Mouse (Mus musculus) adrenal gland, adult 8-10 months (tissue): ENCODE measurements around the gene Tox2. TPM values are rescaled to one million over a fixed set of nuclear protein-coding genes. Genes with fewer than 3 reads are reported as not detected.

ENCODE experiments used
- DNase-seq: peaks from one replicate; pipeline ENCODE4 v3.0.0; 2022
- total RNA-seq, 4 experiments: library from RNA; stranded (reverse); gene quantifications; 2 replicates each; pipeline ENCODE4 v1.2.4; 2022

The Tox2 gene
- total RNA-seq, 4 experiments from 2014 or later, result 2.3 to 11.7 (median 6.8) TPM

GRCm38 (mm10) chr2:163261362-163262054 is 58.6 kb downstream of the Tox2 start:
- no peak for DNase-seq

GRCm38 (mm10) chr2:163262055-163262420 is 59.1 kb downstream of the Tox2 start:
- no peak for DNase-seq

GRCm38 (mm10) chr2:163267097-163267496 is 64.2 kb downstream of the Tox2 start:
- no peak for DNase-seq

GRCm38 (mm10) chr2:163271581-163272492 is 68.9 kb downstream of the Tox2 start:
- no peak for DNase-seq

- DNase-seq, result no peak
These were observed 70.9 kb downstream of the Tox2 start for GRCm38 (mm10) chr2:163273815-163274214.

GRCm38 (mm10) chr2:163275986-163276385 is 73.1 kb downstream of the Tox2 start:
- DNase-seq, result no peak

GRCm38 (mm10) chr2:163277979-163278378 is 75.1 kb downstream of the Tox2 start:
- DNase-seq, result no peak

GRCm38 (mm10) chr2:163280636-163281322 is 77.9 kb downstream of the Tox2 start:
- no peak for DNase-seq

GRCm38 (mm10) chr2:163284856-163285255 is 81.9 kb downstream of the Tox2 start:
- DNase-seq, result no peak

- no peak for DNase-seq
These were observed 82.4 kb downstream of the Tox2 start for GRCm38 (mm10) chr2:163285335-163285734.

GRCm38 (mm10) chr2:163285762-163286161 is 82.8 kb downstream of the Tox2 start:
- DNase-seq, result no peak

- DNase-seq, result no peak
These were observed 86.0 kb downstream of the Tox2 start for GRCm38 (mm10) chr2:163288881-163289379.

GRCm38 (mm10) chr2:163296999-163297630 is 94.2 kb downstream of the Tox2 start:
- no peak for DNase-seq

- DNase-seq, result no peak
These were observed 97.4 kb downstream of the Tox2 start for GRCm38 (mm10) chr2:163300069-163301060.

GRCm38 (mm10) chr2:163301641-163302040 is 98.7 kb downstream of the Tox2 start:
- DNase-seq, result no peak

- DNase-seq, result no peak
These were observed 100.1 kb downstream of the Tox2 start for GRCm38 (mm10) chr2:163303037-163303436.

- DNase-seq, result no peak
These were observed 106.5 kb downstream of the Tox2 start for GRCm38 (mm10) chr2:163309376-163309775.

- no peak for DNase-seq
These were observed 107.3 kb downstream of the Tox2 start for GRCm38 (mm10) chr2:163310163-163310688.

GRCm38 (mm10) chr2:163317281-163317680 is 114.4 kb downstream of the Tox2 start:
- DNase-seq, result no peak

GRCm38 (mm10) chr2:163318777-163319176 is 115.9 kb downstream of the Tox2 start:
- DNase-seq, result no peak

- DNase-seq, result no peak
These were observed 120.2 kb downstream of the Tox2 start for GRCm38 (mm10) chr2:163323163-163323562.
